Mouse (Mus musculus) liver, adult 2 months (tissue): Measurements from ENCODE around the gene Psrc1.

Source experiments
- CTCF ChIP-seq: fragments of 200-500 bp; IDR thresholded peaks from 2 replicates; pipeline ENCODE4 v1.5.1; 2011; ENCODE audit warnings: low read depth, low read length, control low read depth
- POLR2A ChIP-seq: fragments of 200-500 bp; IDR thresholded peaks from 2 replicates; pipeline ENCODE4 v1.6.1; 2011; ENCODE audit warnings: low read length, control low read depth; ENCODE audit not compliant: insufficient read depth; ENCODE audit errors: extremely low read depth

DNA sequence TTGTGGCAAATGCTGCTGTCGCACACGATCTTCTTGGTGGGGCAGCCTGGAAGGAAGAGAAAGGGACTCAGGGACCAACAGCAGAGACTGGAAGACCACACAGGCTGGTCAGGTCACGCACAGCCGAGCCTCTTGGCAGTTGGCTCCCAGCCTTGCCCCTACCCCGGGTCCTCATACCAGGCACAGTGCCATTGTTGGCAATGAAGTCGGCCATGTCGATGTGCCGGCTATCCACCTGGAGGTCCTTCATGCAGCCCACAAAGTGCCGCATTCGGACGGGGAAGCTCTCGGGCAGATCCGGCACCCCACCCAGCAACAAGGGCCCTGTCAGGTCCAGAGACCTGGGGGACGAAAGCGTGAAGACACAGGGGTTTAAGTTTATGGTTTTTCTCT is 18.9 kb downstream of the Psrc1 start:
- no peak for TF ChIP-seq CTCF
- no peak for TF ChIP-seq POLR2A
